ENCODE assay signal across 23 mouse cellular contexts in the genomic region with DNA sequence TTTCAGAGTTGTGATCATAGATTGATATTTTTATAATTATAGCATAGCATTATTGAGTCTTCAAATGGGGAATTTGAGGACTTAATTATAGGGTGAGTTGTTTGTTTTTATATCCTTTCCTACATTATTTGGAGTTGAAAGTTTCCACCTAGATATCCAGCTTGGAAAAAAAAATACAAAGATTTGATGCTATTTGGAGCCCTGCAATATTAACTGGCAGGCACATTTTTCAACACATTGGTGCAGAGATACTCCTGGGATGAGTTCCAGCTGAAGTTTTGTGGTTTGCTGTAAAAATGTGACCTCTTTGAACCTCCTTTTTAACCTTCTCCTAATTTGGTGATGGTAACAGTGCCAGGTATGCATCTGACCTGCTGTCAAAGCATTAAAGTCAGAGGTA.
A peak's percentile ranks its signal among the peaks of the same experiment; 100 is the strongest.
DNase-seq lines count a peak whose midpoint lies in the region; ATAC-seq and TF ChIP-seq lines count a peak whose summit lies in the region.
"Had no signal": no experiment of that assay in that cellular context is flagged by ENCODE, and none has a peak within 500 bp of the region (broad histone marks: within the 10 kb centered on the region; RNA-seq: fewer than 3 reads in every experiment).

No protein-coding gene starts in this region.

- no peaks in the 10 kb centered on the region for H3K27me3 ChIP-seq in embryonic facial prominence, embryonic 14.5 days (replicated peaks; ENCODE audit: control insufficient read depth, insufficient read depth, low read length)
- H3K27me3 ChIP-seq in embryonic facial prominence, embryonic 10.5 days (replicated peaks; ENCODE audit: low read depth, poor library complexity, severe bottlenecking) = no peaks in the 10 kb centered on the region
- H3K27me3 ChIP-seq in liver, adult 2 months (ENCODE audit: control insufficient read depth, insufficient read depth, low read length) = no peaks in the 10 kb centered on the region
- no peaks in the 10 kb centered on the region for H3K27me3 ChIP-seq in liver, postnatal 0 days (ENCODE audit: insufficient read depth, low read length)
- no peaks in the 10 kb centered on the region for H3K27me3 ChIP-seq in heart, adult 2 months (ENCODE audit: control insufficient read depth, insufficient read depth, low read length)
- H3K27me3 ChIP-seq: CH12.LX, Patski had no signal

- H3K9ac ChIP-seq in embryonic facial prominence, embryonic 14.5 days (ENCODE audit: low read depth, low read length) = no peak overlapping the region
- H3K9ac ChIP-seq in liver, adult 2 months (ENCODE audit: low read depth, low read length) = no peak overlapping the region
- no peak overlapping the region for H3K9ac ChIP-seq in liver, postnatal 0 days (replicated peaks)
- H3K9ac ChIP-seq in heart, adult 2 months (ENCODE audit: low read depth, low read length) = no peak overlapping the region

- H3K27ac ChIP-seq in embryonic facial prominence, embryonic 14.5 days (replicated peaks; ENCODE audit: low read depth, low read length) = no peak overlapping the region
- H3K27ac ChIP-seq in embryonic facial prominence, embryonic 10.5 days (replicated peaks) = no peak overlapping the region
- H3K27ac ChIP-seq in liver, adult 2 months (replicated peaks; ENCODE audit: insufficient read depth, low read depth, low read length) = no peak overlapping the region
- no peak overlapping the region for H3K27ac ChIP-seq in liver, postnatal 0 days (ENCODE audit: low read depth)
- no peak overlapping the region for H3K27ac ChIP-seq in heart, adult 2 months

- H3K36me3 ChIP-seq in embryonic facial prominence, embryonic 14.5 days (ENCODE audit: control insufficient read depth, insufficient read depth, low read length) = no peaks in the 10 kb centered on the region
- H3K36me3 ChIP-seq in embryonic facial prominence, embryonic 10.5 days (replicated peaks) = no peaks in the 10 kb centered on the region
- no peaks in the 10 kb centered on the region for H3K36me3 ChIP-seq in liver, adult 2 months (ENCODE audit: control insufficient read depth, insufficient read depth, low read length)
- no peaks in the 10 kb centered on the region for H3K36me3 ChIP-seq in liver, postnatal 0 days (replicated peaks; ENCODE audit: insufficient read depth, low read length)
- H3K36me3 ChIP-seq in heart, adult 2 months (ENCODE audit: control insufficient read depth, insufficient read depth, low read length) = no peaks in the 10 kb centered on the region; the same call in 1 of the 2 replicates
- H3K36me3 ChIP-seq: G1E had no signal

- H3K4me2 ChIP-seq in embryonic facial prominence, embryonic 14.5 days (ENCODE audit: low read depth, low read length) = no peak overlapping the region
- H3K4me2 ChIP-seq in liver, postnatal 0 days (ENCODE audit: low read depth, low read length) = no peak overlapping the region

- H3K9me3 ChIP-seq in embryonic facial prominence, embryonic 14.5 days (ENCODE audit: control insufficient read depth, low read length) = no peaks in the 10 kb centered on the region
- no peaks in the 10 kb centered on the region for H3K9me3 ChIP-seq in embryonic facial prominence, embryonic 10.5 days
- H3K9me3 ChIP-seq in liver, postnatal 0 days (ENCODE audit: low read length) = no peaks in the 10 kb centered on the region

- DNase-seq in embryonic facial prominence, embryonic 14.5 days (ENCODE audit: low spot score) = peak; percentile 16
- no peak for DNase-seq in embryonic facial prominence, embryonic 10.5 days (ENCODE audit: low spot score)
- DNase-seq in liver, adult 2 months (ENCODE audit: extremely low read depth, low read depth, low spot score) = peak; percentile 23
- DNase-seq in liver, postnatal 0 days = no peak
- peak; percentile 91 for DNase-seq in Muller cell, postnatal 12 days (ENCODE audit: inconsistent ontology term)
- DNase-seq in fibroblast of lung, adult 2 months (ENCODE audit: low read depth) = peak; percentile 33
- DNase-seq in heart, adult 2 months = no peak
- DNase-seq in embryo, embryonic 9.5 days (ENCODE audit: extremely low spot score) = no peak
- DNase-seq: adrenal gland, adult 2 months; adrenal gland, adult 8-10 months; adrenal gland, postnatal 10 days; adrenal gland, postnatal 14 days; adrenal gland, postnatal 25 days; adrenal gland, postnatal 36 days; B cell, adult 2 months; cerebellum, adult 11 months; cerebellum, adult 11-12 months; cerebellum, adult 18-20 months had no signal

- no peak for ATAC-seq in embryonic facial prominence, embryonic 14.5 days (ENCODE audit: low read depth)
- no peak for ATAC-seq in liver, postnatal 0 days
- ATAC-seq: activated CD4-positive, CD25-positive, alpha-beta regulatory T cell, adult 4 months; CD4-positive, CD25-positive, alpha-beta regulatory T cell, adult 4 months; Patski had no signal

- intact Hi-C loops in heart, adult 2 months (cut with DNase I) = no loop called here

- no peaks in the 10 kb centered on the region for H3K79me2 ChIP-seq in liver, adult 2 months (ENCODE audit: control insufficient read depth, insufficient read depth, low read length)
- H3K79me2 ChIP-seq in heart, adult 2 months (replicated peaks; ENCODE audit: control insufficient read depth, insufficient read depth, low read length) = no peaks in the 10 kb centered on the region

- TF ChIP-seq POLR2A in liver, adult 2 months (IDR thresholded peaks at IDR 0.05; ENCODE audit: extremely low read depth, insufficient read depth, low read length) = no peak
- TF ChIP-seq POLR2A in heart, adult 2 months (IDR thresholded peaks at IDR 0.05; ENCODE audit: insufficient read depth, low read depth, low read length) = no peak

- H3K4me1 ChIP-seq in embryonic facial prominence, embryonic 14.5 days (ENCODE audit: control insufficient read depth, insufficient read depth, low read length) = no peaks in the 10 kb centered on the region
- H3K4me1 ChIP-seq in embryonic facial prominence, embryonic 10.5 days = no peaks in the 10 kb centered on the region
- peaks cover 3% of the 10 kb centered on the region; the same call in 1 of the 2 replicates for H3K4me1 ChIP-seq in liver, adult 2 months (ENCODE audit: control insufficient read depth, insufficient read depth, low read length)
- H3K4me1 ChIP-seq in liver, postnatal 0 days (ENCODE audit: insufficient read depth) = no peaks in the 10 kb centered on the region
- H3K4me1 ChIP-seq in heart, adult 2 months (ENCODE audit: control insufficient read depth, insufficient read depth, low read length) = peaks cover 2% of the 10 kb centered on the region; the same call in 1 of the 2 replicates

- TF ChIP-seq CTCF in liver, adult 2 months (IDR thresholded peaks at IDR 0.05; ENCODE audit: low read depth, low read length) = no peak
- no peak for TF ChIP-seq CTCF in liver, postnatal 0 days (IDR thresholded peaks at IDR 0.05; ENCODE audit: low read depth)
- TF ChIP-seq CTCF in heart, adult 2 months (IDR thresholded peaks at IDR 0.05) = no peak

- H3K4me3 ChIP-seq in embryonic facial prominence, embryonic 14.5 days (ENCODE audit: low read depth, low read length) = no peak overlapping the region
- H3K4me3 ChIP-seq in embryonic facial prominence, embryonic 10.5 days = no peak overlapping the region
- H3K4me3 ChIP-seq in liver, adult 2 months (ENCODE audit: insufficient read depth, low read depth, low read length) = no peak overlapping the region
- no peak overlapping the region for H3K4me3 ChIP-seq in liver, postnatal 0 days (ENCODE audit: low read depth, low read length)
- no peak overlapping the region for H3K4me3 ChIP-seq in heart, adult 2 months

- TF ChIP-seq EP300 in liver, postnatal 0 days (IDR thresholded peaks at IDR 0.05; ENCODE audit: low read depth) = no peak
- no peak for TF ChIP-seq EP300 in heart, adult 2 months (IDR thresholded peaks at IDR 0.05; ENCODE audit: insufficient read depth, low read depth, low read length)

Comparison
In these comparisons a context has a peak if more than half of its experiments do, and no peak if none do; other contexts are left out.
1. DNase-seq: peak in embryonic facial prominence, embryonic 14.5 days (single experiment), liver, adult 2 months (single experiment), Muller cell, postnatal 12 days (single experiment) and fibroblast of lung, adult 2 months (single experiment); none in embryonic facial prominence, embryonic 10.5 days (single experiment), liver, postnatal 0 days (single experiment), heart, adult 2 months (0 of 2) and embryo, embryonic 9.5 days (single experiment).